Mouse (Mus musculus): ENCODE data around the gene Ccdc155.
A peak's percentile ranks its signal among the peaks of the same experiment; 100 is the strongest.
"Not testable (repeated sequence)": the region's sequence is repeated elsewhere in the genome, so short reads cannot be mapped to it uniquely, and the experiment has no call there.

The Ccdc155 gene

GRCm38 (mm10) chr7:45162996-45163615 lies 41.6 kb downstream of the Ccdc155 start:
- DNase-seq = peak; percentile 5

DNA sequence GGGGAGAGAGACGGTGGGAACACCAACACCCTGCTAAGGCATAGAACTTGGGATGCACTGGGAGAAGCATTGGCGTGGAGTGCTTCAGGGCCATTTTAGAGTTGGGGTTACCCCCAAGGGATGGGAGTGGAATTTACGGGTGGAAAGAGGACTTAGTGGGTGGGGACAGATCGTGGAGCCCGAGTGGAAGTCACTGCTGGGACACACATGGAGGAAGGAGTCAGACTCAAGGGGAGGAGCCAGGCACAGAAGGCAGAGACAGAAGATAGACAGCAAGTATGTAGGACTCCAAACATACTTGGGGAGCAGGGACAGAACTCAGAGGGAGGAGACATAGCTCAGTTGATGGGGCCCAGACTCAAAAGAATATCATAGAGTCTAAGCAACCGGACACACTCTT lies 42.1 kb downstream of the Ccdc155 start:
- peak; percentile 4 for DNase-seq

DNA sequence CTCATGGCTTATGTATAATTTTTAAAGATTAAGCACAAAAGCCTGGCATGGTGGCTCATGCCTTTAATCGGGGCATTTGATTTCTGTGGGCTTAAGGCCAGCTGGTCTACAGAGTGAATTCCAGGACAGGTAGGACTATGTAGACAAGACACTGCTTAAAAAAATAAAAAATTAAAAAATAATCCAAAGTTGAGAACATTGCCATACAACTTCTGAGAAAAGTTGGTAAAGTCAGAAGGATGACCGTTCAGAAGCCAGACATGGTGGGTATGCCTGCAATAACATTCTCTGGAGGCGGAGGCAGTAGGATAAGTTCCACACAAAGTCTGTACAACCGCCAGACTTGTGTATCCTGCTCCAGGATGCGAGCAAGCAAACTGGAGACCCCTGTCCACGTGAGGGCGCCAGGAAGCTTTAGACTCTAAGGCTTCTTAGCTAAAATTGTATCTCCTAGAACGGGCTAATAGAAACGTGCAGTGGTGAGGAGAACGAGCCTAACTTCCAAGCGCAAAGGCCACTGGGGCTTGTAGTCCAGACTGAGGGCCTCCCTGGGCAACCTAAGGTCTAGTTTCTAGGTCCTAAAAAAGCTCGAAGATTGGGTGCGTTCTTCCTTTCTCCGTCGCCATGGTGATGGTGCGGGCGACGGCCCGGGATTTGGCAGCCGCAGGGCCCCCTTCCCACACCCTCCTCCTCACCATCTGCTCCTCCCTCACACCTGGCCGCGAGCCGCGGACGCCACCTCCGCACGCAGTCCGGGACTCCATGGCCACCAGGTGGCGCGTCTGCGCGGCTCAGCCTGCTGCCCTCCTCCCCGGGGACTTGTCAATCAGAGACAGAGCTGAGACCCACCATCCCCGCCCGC lies 42.8 kb downstream of the Ccdc155 start:
- DNase-seq = peak; percentile 97

GRCm38 (mm10) chr7:45160866-45161265 lies 43.8 kb downstream of the Ccdc155 start:
- no peak for DNase-seq

DNA sequence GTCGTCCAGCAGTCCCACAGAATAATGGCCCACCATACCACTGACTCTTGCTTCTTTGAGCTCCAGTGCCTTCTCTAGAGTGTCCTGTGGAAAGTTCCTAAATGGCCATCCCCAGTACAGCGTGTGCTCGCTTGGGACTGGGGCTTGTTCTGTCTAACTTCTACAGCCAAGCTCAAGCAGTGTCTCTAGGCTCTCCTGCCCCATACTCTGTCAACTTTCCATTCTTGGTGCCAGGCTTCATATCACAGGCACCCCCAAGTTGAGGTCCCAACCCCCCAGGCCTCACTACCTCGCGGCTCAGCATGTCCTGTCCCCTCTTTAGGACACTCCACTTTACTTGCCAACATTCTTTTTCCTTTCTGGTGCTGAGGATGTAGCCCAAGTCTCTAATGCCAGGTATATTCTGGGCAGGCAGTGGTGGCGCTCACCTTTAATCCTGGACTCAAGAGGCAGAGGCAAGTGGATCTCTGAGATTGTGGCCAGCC lies 44.3 kb downstream of the Ccdc155 start:
- no peak for DNase-seq

DNA sequence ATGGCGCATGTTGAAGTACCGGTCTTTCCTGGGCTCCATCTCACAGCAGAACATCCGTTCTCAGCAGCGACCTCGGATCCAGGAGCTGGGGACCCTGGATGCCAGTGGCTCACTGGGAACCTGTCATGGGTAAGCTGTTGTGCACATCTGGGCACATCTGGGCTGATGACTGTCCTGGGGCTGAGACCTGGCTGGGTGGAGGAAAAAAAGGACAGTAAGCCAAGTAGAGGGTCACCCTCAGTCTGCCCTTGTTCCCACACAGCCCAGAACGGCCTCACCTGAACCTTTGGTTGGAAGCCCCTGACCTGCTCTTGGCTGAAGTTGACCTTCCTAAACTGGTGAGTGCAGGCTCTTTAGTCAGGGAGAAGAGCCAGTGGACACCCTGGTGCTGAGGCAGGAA lies 45.7 kb downstream of the Ccdc155 start:
- DNase-seq = no peak

- no peak for DNase-seq
These were observed 47.2 kb downstream of the Ccdc155 start for GRCm38 (mm10) chr7:45157459-45157858.

GRCm38 (mm10) chr7:45156206-45156605 lies 48.5 kb downstream of the Ccdc155 start:
- no peak for DNase-seq

DNA sequence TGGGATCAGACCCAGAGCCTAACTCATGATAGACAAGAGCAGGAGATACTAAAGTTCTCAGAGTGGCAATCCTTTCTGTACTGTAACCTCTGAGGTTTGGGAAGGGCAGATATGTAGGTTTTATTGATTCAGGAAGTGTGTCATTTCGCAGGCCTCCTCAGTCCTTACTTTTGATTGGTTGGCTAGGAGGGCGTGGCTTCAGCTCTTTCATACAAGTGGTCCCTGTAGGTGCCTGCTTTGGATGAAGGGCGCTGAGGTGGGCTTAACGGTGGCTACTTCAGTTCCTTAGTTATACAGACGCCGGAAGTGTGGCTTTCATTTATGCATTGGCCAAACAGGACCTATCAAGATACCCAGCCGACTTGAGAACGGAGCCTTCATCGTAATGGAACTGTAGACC lies 49.1 kb downstream of the Ccdc155 start:
- DNase-seq = no peak

GRCm38 (mm10) chr7:45154993-45155514 lies 49.6 kb downstream of the Ccdc155 start:
- peak; percentile 61 for DNase-seq

DNA sequence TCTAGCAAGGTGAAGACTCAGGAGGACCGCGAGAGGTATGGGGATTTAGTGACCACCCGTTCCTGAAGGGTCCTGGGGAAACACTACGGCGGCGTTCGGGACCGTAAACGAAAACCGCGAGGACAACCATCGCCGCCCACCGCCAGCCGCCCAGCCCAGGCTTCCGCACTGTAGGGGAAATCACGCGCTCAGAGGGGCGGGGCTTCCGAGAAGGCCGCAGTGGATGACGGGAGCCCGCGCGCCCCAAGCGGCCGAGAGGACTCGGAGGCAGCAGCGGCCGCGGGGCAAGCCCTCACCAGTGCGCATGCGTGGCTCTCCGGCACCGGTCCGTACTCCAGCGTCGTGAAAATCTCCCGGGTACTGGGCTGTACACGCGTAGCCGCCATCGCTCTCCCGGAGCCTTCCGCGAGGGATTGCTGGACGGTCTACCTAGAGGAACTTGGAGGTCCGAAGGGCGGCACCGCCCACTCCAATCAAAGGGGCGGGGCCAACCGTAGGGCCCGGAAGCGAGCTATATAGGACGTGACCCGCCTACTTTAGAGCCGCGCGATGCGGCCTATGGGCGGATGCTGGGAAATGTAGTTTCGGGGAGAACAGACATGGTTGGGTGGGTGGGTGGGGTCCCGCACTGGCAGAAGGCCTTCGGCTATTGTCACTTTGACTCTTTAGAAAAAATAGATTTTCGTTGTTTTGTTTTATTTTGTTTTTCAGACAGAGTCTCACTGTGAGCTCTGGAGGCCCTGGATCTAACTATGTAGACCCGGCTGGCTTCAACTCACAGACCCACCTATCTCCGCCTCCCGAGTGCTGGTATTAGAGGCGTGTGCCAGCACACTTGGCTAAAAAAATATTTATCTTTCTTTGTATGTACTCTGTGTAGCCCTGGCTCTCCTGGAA lies 50.3 kb downstream of the Ccdc155 start, which contains the start of the genes Pih1d1 and Aldh16a1:
Pih1d1 (plus strand) TSS at position 208 of the 897 bp plus-strand sequence.
Aldh16a1 (minus strand) TSS at position 489 of the 897 bp plus-strand sequence.
- DNase-seq = peak; percentile 99

- DNase-seq = no peak
These were observed 51.1 kb downstream of the Ccdc155 start for GRCm38 (mm10) chr7:45153586-45153985.

DNA sequence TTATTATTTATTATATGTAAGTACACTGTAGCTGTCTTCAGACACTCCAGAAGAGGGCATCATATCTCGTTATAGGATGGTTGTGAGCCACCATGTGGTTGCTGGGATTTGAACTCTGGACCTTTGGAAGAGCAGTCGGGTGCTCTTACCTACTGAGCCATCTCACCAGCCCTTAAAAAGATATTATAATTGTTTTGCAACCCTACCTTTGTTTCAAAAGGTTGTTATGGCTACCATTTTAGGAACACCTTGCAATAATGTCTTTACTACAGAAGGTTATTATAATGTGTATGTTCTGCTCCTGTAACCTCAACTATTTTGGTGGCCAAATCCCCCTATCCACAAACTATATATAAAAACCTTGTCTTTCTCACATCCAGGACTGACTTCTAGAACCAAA lies 51.6 kb downstream of the Ccdc155 start:
- DNase-seq = not testable (repeated sequence)

- DNase-seq = no peak
These were observed 53.4 kb downstream of the Ccdc155 start for GRCm38 (mm10) chr7:45151303-45151702.

- no peak for DNase-seq
These were observed 54.4 kb downstream of the Ccdc155 start for GRCm38 (mm10) chr7:45150321-45150720.

GRCm38 (mm10) chr7:45149545-45149944 lies 55.1 kb downstream of the Ccdc155 start:
- DNase-seq = no peak

- DNase-seq = no peak
These were observed 56.1 kb downstream of the Ccdc155 start for GRCm38 (mm10) chr7:45148534-45149098.

DNA sequence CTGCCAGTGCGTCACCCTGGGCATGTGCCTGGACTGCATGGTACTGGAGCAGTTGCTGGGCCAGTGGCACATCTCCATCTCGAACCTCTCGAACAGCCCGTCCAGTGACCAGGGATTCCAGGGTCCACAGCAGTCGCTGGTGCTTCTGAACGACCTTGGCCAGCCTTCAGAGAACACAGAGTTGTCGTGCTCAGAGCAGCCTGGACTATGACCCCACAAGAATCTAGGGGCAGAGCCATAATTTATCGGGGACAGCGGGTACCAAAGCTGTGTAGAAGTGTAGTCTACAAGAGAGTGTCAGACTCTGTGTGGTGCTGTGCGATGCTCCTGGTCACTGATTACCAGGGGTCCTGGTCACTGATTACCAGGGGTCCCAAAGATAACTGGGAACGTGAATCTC lies 56.8 kb downstream of the Ccdc155 start:
- DNase-seq = no peak

- DNase-seq = no peak
These were observed 57.4 kb downstream of the Ccdc155 start for GRCm38 (mm10) chr7:45147267-45147666.

DNA sequence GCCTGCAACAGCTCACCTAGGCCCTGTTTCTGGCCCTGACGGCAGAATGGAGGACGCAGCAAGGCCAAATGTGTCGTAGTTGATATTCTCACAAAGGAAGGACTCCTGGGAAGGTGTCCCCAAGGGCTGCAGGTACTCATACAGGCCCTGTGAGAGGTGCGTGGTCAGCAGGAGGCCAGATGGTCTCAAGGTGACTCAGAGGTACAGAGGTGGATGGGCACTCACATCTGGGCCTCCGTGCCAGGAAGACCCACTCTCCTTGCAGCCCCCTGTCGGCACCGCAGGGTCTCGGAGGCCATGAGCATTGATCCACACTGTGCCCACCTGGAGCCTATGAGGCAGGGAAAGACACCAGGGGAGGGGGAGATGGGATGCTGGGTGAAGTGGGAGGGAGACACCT lies 59.2 kb downstream of the Ccdc155 start:
- DNase-seq = no peak

DNA sequence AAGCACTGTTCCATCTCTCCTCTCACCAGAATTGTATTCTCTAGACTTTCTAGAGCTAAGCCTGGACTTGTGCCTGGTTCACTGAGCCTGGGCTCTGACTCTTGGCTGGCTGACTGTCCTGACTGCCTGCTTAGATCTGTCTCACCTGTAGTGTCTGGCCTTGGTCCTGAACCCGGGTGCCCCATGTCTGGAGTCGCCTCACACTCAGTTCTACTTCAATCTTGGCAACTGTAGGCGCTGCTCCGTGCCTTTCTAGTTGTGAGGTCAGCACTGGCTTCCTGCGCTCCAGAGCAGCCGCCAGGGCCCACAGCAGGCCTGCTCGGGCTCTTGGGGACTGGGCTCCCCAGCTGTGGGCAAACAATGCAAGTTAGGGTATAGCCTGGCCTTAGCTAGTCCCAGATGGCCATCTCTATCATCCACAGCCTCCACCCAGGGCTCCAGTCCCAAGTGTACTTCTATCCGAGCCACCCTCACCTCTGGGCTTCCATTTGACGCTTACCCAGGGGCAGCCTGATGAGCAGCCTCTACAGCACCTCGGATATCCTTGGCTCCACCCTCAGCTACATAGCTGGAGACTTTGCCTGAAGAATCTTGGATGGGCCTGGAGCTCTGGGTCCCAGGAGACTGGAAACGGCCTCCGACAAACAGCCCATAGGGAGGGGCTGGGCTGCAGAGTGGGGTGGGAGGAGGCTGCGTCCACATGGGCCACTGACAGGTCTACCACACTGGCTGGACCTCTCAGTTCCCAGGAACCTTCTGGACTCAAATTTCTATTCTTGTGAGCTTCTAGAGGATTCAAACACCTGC lies 60.1 kb downstream of the Ccdc155 start:
- DNase-seq = no peak
